Mouse (Mus musculus) bone marrow macrophage, adult 2 months (primary cell): ENCODE data around the gene Vcan.

Source experiments
- CTCF ChIP-seq: IDR thresholded peaks from 2 replicates; pipeline ENCODE4 v1.5.1; 2012; ENCODE audit warnings: low read depth, mild to moderate bottlenecking, low read length, moderate library complexity
- POLR2A ChIP-seq: IDR thresholded peaks from 2 replicates; pipeline ENCODE4 v1.6.1; 2012; ENCODE audit warnings: mild to moderate bottlenecking, low read depth, low read length, borderline replicate concordance

GRCm38 (mm10) chr13:89702395-89702794, 39.9 kb downstream of the Vcan start:
- TF ChIP-seq CTCF, result no peak
- no peak for TF ChIP-seq POLR2A
